Mouse (Mus musculus): ENCODE measurements around the gene Kif5a.
"Not testable (repeated sequence)": the region's sequence is repeated elsewhere in the genome, so short reads cannot be mapped to it uniquely, and the experiment has no call there.

The Kif5a gene

DNA sequence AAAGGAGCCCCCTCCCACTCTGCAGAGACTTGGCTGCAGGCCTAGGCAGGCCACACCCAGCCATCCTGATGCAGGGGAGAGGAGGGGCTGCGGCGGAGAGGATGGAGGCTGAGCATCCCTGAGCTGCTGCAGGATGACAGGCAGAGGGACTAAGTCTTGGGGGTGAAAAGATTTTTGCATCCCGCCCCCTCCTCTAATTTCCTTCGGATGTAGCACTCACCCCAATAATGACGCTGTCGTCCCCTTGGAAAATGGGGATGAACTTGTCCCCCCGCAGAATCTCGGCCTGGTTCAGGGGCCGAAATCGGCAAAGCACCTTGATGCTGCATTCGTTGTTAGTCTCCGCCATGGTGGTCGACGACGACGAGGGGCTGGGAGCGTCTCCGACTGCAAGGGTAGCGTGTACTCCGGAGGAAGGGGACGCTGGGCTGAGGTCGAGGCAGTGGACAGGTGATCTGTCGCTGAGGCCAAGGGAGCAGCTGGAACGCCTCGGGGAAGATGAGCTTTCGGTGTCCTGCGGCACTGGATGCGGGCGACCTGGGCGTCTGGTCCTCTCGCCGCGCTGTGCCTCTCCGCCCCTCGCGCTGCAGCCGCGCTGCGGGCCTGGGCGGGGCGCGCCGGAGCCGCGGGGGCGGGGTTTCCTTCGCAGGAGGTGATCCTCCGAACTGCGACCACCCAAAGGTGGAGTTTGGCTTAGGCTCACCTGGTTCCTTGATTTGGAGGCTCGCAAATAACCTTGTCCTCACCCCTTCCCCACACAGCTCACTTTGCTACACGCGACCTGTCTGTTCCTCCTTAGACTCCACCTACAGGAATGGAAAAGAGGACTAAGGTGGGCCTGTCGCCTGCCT is at the start of gene Kif5a:
Kif5a (minus strand) TSS at position 801 of the 851 bp plus-strand sequence.
- DNase-seq (ENCODE audit: extremely low read depth, insufficient read length, low spot score): no peak

DNA sequence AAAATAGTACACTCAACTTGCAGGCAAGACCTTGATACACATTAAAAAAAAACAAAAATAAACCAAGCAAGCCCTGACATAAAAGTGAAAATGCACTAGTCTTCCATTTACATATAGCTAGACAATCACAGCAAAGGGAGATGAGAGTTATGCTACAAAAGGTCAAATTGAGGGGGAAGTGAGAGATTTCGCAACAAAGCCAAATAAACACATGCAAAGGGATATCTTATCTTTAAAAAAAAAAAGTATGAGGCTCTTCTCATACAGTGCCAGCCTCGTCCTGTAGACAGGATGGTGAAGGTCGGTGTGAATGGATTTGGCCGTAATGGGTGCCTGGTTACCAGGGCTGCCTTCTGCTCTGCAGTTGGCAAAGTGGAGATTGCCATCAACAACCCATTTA is 49.7 kb upstream of the Kif5a start:
- no peak for DNase-seq (ENCODE audit: extremely low read depth, insufficient read length, low spot score)

DNA sequence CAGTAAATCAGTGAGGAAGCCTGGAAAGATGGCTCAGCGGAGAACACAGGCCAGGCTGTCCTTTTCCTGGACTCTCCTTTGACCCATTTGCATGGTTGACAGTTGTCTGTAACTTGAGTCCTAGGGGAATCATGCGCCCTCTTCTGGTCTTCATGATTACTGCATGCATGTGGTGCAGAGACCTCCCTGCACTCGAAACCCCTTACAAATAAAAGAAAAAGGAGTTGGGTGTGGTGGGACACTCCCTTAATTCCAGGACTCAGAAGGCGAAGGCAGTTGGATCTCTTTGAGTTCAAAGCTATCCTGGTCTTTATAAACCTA is 49.2 kb upstream of the Kif5a start:
- DNase-seq (ENCODE audit: extremely low read depth, insufficient read length, low spot score): peak; percentile 58

DNA sequence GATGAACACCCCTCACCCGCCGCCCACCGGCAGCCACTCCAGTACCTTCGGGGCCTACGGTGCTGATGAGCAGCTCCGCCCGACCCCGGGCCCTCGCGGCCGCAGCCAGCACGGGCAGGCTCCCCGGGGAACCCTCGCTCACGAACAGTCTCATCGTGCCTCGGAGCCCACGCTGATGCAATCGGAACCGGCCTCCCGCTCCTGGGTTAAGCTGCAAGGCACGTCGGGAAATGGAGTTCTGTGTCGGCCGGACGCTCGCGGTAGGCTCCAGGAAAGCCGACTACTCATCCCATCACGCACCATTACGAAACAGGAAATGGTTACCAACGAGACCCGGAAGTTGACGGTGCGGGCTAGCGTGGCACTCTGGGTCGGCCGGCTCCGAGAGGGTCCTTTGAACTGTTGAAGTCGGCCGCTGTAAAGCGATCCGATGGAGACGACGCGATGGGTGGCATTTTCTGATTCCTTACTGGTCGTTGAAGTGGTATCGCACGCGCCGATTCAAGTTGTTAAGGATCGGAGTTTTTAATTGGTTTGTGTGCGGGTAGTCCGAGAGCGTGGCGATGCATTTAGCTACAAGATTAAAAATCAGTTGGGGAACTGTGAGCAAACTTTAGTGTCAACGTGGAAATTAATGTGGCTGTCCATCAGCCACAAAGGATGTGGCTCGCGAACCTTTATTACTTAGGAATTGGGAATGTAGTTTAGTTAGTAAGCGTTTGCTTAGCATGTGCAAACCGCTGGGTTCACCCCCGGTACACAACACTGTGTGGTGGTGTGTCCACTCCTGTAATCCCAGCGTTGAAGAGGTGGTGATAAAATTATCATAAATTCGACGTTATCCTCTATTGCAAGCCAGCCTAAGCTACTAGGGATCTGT is 48.6 kb upstream of the Kif5a start, which contains the start of gene Mars:
Mars (minus strand) TSS at position 311 of the 880 bp plus-strand sequence.
- DNase-seq (ENCODE audit: extremely low read depth, insufficient read length, low spot score): peak; percentile 92

DNA sequence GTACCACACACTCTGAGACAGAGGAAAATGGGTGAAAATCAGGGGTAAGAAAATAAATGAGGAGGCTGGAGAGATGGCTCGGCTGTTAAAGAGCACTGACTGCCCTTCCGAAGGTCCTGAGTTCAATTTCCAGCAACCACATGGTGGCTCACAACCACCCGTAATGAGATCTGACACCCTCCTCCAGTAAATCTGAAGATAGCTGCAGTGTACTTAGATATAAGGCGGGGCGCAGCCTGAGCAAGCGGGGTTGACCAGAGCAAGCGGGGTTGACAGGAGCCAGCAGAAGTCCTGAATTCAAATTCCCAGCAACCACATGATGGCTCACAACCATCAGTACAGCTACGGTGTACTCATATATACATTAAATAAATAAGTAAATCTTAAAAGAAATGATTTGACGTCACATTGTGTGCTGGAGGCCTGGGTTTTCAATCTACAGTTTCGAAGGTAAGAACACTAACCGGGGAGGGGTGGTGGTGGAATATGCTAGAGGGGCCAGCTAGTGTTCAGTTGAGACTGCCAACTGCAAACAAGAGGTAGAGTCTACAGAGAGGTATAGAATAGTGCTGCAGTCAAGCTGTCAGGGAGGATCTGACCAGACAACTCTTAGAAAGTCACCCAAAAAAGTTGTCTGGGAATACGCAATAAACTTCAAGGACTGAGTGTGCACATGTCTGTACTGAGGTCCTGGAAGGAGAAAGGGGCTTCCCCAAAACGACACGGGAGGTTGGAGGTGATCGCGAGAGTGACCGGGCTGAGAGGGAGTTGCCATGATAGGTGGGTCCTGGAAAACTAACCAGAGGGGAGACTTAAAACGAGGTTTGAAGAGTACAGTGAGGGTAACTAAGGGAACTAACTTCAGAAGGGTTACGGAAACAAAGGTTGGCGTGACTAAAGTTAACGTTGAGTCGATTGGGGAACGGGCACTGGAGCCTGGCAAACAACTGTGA is 47.7 kb upstream of the Kif5a start:
- DNase-seq (ENCODE audit: extremely low read depth, insufficient read length, low spot score): no peak

DNA sequence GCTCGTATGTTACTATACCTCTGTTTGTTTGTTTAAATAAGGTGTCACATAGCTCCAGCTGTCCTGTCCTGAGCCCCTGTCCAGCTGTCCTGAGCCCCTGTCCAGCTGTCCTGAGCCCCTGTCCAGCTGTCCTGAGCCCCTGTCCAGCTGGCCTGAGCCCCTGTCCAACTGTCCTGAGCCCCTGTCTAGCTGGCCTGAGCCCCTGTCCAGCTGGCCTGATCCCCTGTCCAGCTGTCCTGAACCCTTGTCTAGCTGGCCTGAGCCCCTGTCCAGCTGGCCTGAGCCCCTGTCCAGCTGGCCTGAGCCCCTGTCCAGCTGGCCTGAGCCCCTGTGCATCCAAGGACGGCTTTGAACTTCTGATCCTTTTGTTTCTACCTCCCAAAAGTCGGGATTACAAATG is 46.0 kb upstream of the Kif5a start:
- not testable (repeated sequence) for DNase-seq (ENCODE audit: extremely low read depth, insufficient read length, low spot score)

DNA sequence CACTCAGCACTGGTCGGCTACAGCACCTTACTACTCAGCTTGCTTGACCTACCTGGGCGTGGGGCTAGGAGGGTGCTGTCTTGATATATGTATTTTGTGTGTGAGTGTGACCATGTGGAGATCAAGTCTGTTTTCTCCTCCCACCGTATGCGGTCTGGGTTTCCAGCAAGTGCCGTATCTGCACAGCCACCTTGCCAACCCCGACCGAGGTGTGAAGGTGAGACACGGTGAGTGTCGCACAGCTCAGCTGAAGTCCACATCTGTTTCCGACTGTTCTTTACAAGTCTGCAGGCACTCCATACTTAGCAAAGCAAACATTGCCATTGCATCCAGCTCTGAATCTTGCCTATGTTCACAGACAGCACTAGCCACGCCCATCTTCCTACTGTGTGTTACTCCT is 40.0 kb upstream of the Kif5a start:
- DNase-seq (ENCODE audit: extremely low read depth, insufficient read length, low spot score): no peak

DNA sequence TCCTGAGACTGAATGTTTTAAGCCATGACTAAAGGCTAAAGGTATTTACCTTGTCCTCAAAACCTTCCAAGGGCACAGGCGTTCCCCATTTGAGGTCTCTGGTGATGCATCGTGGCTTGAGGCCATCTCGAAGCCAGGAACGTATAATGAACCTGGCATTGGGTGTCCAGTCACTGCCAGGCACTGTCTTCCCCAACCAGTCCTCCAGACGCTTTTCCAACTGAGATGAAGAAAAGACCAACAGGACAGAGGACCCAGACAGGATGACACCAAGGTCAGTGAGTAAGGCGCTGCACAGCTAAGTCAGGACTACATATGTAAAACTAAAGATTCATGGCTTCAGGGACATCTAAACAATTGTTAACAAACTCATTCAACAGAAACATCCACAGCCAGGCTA is 37.2 kb upstream of the Kif5a start:
- no peak for DNase-seq (ENCODE audit: extremely low read depth, insufficient read length, low spot score)

DNA sequence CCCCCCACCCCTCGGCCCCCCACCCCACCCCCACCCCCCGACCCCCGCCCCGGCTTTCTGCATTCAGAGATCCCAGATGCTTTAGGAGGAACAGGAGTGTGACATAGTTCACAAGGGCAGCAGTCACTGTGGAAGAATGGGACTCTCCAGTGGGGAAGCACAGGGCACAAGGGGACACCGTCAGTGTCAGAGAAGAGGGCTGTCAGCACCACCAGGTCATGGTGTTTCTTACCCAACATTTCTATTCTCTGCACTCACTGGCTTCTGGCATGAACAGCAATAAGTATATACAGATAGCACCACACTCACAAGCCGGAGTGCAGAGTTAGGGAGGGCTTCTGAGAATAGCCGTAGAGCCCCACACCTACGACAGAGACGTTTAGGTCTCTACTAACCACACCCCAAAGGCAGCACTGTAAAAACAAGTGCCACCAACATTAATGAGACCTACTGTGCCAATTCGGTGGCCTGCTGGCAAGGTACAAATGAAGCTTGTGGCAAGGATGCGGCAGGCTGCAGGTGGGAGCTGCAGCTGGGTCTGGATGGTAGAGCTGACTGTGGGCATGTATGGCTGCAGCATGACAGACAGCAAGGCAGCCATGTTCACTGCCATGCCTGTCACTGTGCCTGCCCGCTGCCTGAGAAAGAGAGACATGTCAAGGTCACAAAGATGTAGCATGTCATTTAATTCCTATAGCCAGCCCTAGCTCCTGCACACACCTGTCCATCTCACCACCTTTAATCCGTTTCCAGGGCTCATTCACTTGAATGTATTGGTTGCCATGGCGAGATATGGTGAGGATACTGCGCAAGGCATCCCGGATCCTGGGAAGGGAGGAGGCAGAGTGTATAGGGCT is 34.1 kb upstream of the Kif5a start:
- DNase-seq (ENCODE audit: extremely low read depth, insufficient read length, low spot score): no peak

DNA sequence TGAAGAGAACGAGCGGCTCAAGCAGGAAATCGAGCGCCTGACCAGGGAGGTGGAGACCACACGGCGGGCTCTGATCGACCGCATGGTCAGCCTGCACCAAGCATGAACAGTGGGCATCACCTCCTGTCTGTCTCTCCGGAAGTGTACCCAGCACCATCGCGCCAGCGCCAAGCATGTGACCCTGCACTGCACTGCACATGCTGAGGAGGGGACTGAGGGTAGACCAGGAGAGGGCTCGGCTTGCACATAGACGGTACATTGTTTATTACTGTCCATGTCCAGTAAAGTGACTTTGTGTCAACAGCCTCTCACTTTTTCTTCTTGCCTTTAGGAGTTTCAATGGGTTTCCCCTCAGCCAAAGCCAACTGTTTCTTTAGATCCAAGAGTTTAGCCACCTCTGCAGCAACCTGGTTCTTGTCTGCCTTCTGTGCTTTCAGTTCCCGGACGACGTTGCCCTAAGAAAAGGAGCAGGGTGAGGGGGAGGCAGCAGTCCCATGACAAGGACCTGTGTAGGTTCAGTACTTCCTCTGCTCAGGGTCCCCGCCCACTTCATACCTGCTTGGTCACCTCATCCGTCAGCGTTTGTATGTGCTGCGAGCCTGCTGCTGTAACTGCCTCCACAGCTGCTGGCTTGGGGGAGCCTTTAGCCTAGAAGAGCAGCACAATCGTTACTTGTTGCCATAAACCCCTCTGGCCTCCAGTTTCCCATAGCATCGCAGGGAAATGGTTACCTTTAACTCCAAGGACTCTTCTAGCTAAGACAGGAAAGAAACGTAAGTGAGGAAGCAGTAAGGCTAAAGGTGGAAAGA is 33.0 kb upstream of the Kif5a start:
- no peak for DNase-seq (ENCODE audit: extremely low read depth, insufficient read length, low spot score)

DNA sequence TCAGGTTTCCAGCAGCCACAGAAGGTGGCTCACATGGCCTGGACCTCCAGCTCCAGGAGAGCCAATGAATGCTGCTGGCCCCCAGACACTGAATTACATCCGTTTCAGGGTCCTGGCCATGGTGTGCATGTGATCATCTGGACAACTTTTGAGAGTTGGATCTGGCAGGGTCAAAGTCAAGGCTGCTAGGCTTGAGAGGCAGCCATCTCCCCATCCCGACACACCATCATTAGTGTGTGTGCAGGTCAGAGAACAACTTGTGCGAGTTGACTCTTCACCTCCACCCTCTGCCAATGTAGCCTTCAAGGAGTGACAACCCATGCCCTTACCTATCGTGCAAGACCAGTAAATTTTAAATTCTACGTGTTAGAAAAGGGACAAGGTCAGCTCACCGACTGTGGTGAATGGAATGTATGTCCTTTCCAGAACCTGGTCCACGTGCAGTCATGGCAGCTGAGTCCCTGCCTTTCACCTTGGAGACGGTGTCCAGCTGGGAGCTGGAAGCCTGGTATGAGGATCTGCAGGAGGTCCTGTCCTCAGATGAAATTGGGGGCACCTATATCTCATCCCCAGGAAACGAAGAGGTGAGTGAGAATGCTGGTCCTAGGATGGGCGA is 31.9 kb upstream of the Kif5a start:
- no peak for DNase-seq (ENCODE audit: extremely low read depth, insufficient read length, low spot score)

DNA sequence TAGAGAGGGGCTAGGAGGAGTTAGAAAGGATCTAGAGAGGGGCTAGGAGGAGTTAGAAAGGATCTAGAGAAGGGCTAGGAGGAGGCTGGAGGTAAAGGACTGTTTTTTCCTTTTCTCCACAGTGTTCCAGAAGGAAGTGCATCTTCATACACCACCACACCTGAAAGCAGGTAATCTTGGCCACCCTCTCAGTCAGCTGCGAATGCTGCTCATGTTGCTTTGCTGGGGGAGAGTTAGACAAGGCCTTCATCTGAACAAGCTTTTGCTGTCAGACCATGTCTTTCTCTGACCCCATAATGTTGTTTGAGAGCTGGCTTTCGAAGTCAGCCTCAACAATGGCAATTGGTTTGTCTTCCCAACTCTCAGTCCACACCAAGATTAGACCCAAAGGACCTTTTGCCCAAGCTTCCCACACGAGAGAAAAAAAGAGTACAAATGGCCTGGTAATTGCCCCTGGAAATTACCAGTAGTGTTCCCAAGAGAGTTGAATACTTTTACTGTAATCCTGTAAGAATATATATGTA is 30.5 kb upstream of the Kif5a start:
- DNase-seq (ENCODE audit: extremely low read depth, insufficient read length, low spot score): no peak

DNA sequence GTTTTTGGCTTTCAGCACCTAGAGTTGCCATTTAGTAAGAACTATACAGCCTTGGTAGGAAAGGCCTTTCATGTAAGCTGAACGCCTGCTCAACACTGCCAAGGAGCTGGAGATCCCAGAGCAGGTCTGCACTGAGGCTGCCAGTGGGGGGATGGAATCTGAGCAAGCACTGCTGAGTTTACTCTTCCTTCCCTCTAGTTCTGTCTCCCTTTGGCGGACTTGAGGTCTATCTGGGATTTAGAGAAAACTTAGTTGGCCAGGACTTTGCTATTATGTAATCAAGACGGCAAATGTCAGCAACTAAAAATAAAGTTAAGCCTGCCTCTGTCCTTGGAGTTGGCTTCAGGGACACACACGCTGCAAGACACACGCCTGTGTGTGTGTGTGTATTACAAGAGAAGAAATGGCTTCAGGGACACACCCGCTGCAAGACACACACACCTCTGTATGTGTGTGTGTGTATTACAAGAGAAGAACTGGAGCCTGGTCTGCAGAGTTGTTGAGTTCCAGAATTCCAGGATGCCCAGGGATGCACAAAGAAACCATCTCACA is 29.9 kb upstream of the Kif5a start:
- no peak for DNase-seq (ENCODE audit: extremely low read depth, insufficient read length, low spot score)

DNA sequence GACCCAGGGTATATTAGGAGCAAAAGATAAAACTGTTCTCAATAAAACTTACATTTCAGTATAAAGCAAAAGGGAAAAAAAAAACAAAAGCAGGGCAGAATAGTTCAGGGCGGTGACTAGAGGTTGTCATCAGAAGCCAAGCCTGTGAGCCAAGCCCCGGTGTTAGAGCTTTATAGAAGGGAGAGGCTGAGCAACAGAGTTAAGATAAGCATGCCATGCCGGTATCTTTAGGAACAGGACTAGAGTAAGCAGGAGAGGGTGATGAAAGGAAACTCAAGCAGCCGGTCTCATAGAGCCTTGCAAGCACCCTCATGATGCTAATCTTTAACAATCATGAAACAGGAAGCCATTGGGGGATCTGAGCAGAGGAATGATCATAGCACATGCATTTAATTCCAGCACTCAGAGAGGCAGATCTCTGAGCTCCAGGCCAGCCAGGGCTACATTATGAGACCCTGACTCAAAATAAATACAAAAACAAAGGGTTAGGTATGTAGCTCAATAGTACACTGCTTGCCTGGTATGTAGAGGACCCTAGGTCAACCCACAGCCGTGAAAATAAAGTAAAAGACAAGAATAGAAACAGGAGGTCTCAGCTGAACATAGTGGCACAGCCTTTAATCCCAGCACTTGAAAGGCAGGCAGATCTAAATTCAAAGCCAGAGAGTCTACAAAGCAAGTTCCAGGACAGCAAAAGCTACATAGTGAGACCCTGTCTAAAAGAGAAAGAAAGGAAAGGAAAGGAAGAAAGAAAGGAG is 28.9 kb upstream of the Kif5a start:
- no peak for DNase-seq (ENCODE audit: extremely low read depth, insufficient read length, low spot score)

DNA sequence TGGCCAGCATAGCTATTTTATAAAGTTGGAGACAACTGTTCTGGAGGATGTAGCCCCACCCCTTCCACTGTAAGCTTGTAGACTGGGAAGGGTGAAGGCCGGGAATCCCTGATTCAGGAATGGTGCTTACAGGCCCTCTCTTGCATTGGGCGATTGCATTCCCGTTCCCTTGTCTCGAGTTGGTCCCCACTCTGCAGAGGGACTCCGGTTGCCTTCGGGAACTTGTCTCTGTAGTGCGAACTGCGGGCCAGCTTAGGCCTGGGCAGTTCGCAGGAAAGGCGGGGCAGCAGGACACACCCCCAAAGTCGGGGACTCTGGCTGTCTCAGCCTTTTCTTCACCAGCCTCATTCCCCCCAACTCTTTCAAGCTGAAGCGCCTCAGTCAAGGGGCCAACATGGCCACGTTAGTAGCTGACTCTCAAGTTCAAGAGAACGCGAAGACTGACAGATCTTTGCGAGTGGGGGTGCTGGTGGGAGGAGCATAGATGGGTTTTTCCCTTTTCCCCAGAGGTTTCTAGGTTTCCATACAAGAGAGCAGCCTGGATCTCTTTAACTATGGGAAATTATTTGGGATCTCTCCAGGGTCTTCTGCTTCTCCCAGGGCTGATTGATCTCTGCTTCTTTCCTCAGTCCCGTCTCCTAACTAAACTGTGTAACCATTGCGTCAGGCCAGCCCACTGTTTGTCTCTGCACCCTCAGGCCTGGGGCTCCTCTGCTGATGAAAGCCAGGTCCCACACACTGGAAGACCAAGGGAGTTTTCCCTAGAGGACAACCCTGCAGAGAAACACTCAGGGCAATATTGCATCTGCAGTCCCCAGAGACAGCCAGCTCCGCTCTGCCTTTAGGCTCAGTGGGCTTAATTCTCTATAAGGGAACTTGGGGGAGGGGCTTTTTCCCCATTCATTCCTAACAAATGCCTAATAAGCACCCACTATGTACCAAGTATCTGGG is 28.1 kb upstream of the Kif5a start:
- DNase-seq (ENCODE audit: extremely low read depth, insufficient read length, low spot score): peak; percentile 83

DNA sequence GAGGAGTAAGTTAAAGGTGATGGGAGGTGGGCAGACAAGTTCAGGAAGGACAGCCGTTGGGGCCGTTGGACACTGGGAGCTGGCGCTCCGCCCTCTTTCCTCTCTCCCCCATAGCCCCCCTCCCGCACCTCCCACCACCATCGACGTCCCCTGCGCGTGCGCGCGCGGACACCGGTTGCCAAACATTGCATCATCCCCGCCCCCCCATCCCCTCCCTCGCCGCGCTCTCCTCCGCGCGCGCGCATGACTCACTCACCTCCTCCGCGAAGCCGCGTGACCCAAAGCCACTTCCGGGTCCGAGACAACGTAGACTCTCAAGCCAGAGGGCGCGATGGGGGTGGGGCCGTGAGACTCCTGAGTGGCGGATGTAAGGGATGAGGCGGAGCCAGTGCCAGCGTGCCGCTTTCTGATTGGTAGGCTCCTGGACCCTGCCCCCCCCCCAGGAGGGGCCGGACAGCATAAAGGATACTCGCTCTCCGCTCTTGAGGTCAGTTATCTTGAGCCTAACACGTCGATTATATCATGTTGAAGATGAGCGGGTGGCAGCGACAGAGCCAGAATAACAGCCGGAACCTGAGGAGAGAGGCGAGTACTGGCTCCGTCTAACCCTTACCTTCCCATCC is 27.3 kb upstream of the Kif5a start:
- DNase-seq (ENCODE audit: extremely low read depth, insufficient read length, low spot score): peak; percentile 99

Measured in 3134 (cell line).